Mouse (Mus musculus) erythroblast, embryonic 14.5 days (primary cell): ENCODE data around the gene Glra3.

ENCODE experiments used
- GATA1 ChIP-seq: IDR thresholded peaks from 2 replicates; pipeline ENCODE4 v1.6.1; 2012; ENCODE audit warnings: low read length, inconsistent platforms, mixed read lengths
- TAL1 ChIP-seq: IDR thresholded peaks from 3 replicates; pipeline ENCODE4 v1.6.1; 2012; ENCODE audit warnings: low read length, inconsistent platforms, mixed read lengths

GRCm38 (mm10) chr8:56151574-56151973 is 211.3 kb downstream of the Glra3 start:
- TF ChIP-seq TAL1 (no peak), GATA1 (no peak)
